Mouse (Mus musculus) gastrocnemius, adult 2 months (tissue): ENCODE measurements around the gene Efcab9. TPM values are rescaled to one million over a fixed set of nuclear protein-coding genes. Genes with fewer than 3 reads are reported as not detected.

Source experiments
- DNase-seq: peaks from one replicate; pipeline ENCODE4 v3.0.0; 2022
- H3K27ac ChIP-seq: fragments of 200-600 bp; 2 replicates; pipeline ENCODE4 v1.8.1; 2022; ENCODE audit warnings: mild to moderate bottlenecking
- H3K4me3 ChIP-seq: fragments of 200-600 bp; 2 replicates; pipeline ENCODE4 v1.8.1; 2022; ENCODE audit warnings: mild to moderate bottlenecking, moderate library complexity
- CTCF ChIP-seq: fragments of 200-600 bp; IDR thresholded peaks from 2 replicates; pipeline ENCODE4 v1.8.1; 2022; ENCODE audit warnings: antibody characterized with exemption, mild to moderate bottlenecking, moderate library complexity
- intact Hi-C: fragments of 180-260 bp; cut with DNase I; formaldehyde crosslinking; loops from one replicate; pipeline ENCODE4 v1.15.1; 2025
- total RNA-seq, 2 experiments: library from RNA; stranded (reverse); gene quantifications; 2 replicates each; pipeline ENCODE4 v1.2.3; 2021

Efcab9 gene
- total RNA-seq, 2 experiments from 2014 or later = 1.0 to 2.0 TPM

DNA sequence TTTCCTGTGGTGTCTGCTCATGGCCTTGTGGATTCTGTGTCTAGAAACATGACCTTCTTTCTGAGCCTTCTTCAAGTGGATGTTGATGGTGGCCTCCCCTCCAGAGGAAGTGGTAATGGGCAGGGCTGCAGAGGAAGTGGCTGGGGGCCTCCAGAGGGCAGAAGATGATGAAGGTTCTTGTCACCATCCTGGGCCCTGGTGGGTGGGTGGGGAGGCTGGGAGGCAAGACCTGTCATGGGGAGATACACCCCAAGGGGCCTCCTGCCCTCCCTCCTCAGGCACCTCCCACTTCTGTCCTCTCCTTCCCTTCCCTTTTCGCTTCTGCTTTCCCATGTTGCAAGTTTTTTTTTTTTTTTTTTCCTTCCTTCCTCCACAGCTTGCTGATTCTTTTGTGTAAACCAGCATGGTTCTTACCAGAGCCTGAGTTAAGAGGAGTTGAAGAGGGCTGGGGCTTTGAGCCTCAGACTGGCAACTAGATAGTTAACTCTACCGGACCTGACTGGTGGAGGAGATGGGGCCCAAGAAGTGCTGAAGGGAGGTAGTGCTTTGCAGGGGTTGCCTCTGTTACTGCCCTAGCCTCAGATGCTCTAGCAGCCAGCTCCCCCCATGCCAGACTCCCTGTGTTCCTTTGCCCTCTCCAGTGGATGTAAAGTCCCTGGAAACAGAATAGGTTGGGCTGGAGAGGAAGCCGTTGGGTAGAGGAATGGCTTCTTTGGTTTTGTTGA is 11.0 kb upstream of the Efcab9 start:
- no peak for DNase-seq
- no peak overlapping the region for H3K4me3 ChIP-seq
- no peak for TF ChIP-seq CTCF
- intact Hi-C loops = no loop called here
- H3K27ac ChIP-seq = peak overlapping the region; percentile 31; the same call in 1 of the 2 replicates

DNA sequence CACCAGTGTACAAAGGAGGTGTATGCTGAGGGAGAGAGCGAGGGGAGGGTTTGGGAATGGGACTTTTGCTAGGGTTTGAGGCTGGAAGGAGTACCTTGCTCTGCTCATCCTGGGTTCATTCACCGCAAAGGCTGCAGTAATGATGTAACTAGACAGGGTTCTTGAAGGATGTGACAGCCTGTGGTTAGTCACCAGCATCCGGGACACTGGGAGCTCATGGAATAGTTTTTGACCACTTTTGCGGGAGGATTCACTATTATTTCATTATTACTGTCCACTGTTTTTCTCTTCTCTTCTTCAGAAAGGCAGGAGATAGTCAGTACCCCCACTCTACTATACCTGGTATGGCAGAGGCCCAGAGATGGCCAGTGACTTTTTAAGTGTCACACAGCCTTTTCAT is 10.3 kb upstream of the Efcab9 start:
- TF ChIP-seq CTCF = no peak
- Histone ChIP-seq H3K4me3 (no peak overlapping the region), H3K27ac (peak overlapping the region; percentile 16; the same call in 1 of the 2 replicates)
- intact Hi-C loops = no loop called here
- DNase-seq = no peak

DNA sequence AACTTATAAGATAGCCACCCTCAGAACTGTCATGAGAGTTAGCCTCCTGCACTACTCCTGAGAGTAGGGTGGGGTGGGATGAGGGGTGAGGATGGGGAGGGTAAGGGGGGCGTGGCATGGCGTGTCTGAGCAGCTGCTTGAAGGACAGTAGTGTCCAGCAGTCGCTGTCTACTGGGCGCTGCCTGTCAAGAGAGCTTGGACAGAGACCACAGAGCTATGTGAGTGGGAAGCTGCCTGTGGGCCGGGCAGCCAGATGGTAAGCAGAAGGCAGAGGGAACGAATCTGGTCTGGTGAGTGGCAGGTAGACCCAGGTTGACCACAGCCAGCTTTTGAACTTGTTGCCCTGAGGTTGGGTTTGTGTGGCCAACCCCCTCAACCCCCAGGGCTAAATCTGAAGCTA is 8.6 kb upstream of the Efcab9 start:
- no peak overlapping the region for H3K4me3 ChIP-seq
- intact Hi-C loops = no loop called here
- DNase-seq = no peak
- TF ChIP-seq CTCF = no peak
- no peak overlapping the region for H3K27ac ChIP-seq

DNA sequence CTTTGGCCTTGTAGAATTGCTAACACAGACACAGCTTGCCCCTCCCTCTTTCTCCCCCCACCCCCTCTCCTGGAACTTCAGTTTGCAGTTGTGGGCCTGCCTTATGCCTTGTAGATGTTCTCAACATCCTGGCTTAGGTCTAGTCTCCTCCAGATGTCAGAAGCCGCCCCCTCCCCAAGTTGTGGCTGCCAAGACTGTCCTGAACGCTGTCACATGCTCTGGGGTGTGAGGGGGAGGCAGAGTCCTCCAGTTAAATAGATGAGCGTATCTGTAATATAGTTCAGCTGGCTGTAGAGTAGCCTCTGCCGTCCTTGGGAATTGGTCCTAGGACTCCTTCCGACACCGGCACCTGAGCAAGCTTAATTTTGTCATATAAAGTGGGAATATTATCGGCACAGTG is 7.8 kb upstream of the Efcab9 start:
- intact Hi-C loops = loop anchor here (10.0 kb wide), 1 partner anchor 165 kb away; no protein-coding TSS in a partner anchor

DNA sequence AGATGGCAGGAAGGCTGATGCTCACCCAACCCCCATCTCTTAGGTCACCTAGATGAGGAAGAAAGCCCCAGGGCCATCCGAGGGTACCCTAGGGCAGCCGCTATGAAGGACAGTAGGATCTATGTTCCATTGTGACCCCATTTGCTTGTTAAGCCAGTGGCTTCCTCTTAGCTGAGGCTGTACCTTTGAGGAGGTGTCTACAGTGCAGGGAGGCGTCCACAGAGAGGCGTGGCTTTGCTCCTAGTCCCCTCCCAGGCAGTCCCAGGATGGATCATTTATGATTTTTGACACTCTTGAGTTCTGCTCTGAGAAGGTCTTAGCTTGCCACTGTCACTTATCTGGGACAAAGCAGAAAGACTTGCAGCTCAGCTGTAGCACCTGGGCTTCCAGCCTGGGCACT is 7.0 kb upstream of the Efcab9 start:
- no peak for DNase-seq
- no peak for TF ChIP-seq CTCF
- intact Hi-C loops = loop anchor here (10.0 kb wide), 1 partner anchor 166 kb away; no protein-coding TSS in a partner anchor
- H3K27ac ChIP-seq = peak overlapping the region; percentile 66
- no peak overlapping the region for H3K4me3 ChIP-seq

More for the DNA sequence above, 7.8 kb upstream of the Efcab9 start:
- no peak for TF ChIP-seq CTCF
- Histone ChIP-seq H3K27ac (peak overlapping the region; percentile 66; the same call in 1 of the 2 replicates), H3K4me3 (no peak overlapping the region)
- no peak for DNase-seq

DNA sequence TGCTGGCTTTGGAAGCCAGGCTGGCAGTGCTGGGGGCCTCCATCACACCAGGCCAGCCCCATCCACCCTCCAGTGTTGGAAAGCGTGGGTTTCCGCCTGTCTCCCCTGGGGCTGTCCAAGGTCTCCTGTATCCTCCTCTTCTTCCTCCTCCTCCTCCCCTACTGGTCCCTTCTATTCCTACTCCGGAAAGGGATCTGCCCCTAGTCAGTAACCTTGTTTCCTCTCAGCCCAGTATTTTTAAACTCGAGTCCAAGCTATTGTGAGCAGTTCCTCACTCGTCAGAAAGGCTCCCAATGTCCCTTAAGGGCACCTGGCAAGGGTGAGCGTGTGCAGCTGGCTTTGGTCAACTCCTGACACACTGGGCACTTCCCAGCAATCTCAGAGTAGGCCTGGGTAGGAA is 6.6 kb upstream of the Efcab9 start:
- intact Hi-C loops = loop anchor here (10.0 kb wide), 1 partner anchor 166 kb away; no protein-coding TSS in a partner anchor
- no peak overlapping the region for H3K4me3 ChIP-seq
- peak overlapping the region; percentile 66 for H3K27ac ChIP-seq
- DNase-seq = no peak
- TF ChIP-seq CTCF = no peak

DNA sequence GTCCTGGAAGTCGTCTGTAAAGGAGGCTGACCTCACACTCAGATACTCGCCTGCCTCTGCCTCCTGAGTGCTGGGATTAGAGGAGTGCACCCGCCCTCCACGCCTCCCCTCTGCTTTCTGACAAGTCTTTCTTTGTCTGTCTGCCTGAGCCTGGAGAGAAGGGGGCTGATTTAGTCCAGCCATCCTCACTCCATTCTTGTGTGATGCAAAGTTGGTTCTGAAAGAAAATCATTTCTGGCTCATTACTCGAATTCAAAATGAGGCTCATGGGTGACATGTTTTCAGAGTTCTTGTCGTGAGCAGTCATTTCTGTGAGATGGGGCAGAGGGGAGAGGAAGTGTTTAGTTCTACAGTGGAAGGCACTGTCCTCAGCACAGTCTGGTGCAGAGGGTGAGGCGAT is 5.1 kb upstream of the Efcab9 start:
- intact Hi-C loops = loop anchor here (10.0 kb wide), 1 partner anchor 168 kb away; no protein-coding TSS in a partner anchor
- no peak for TF ChIP-seq CTCF
- H3K27ac ChIP-seq = peak overlapping the region; percentile 24; the same call in 1 of the 2 replicates
- H3K4me3 ChIP-seq = no peak overlapping the region
- no peak for DNase-seq

DNA sequence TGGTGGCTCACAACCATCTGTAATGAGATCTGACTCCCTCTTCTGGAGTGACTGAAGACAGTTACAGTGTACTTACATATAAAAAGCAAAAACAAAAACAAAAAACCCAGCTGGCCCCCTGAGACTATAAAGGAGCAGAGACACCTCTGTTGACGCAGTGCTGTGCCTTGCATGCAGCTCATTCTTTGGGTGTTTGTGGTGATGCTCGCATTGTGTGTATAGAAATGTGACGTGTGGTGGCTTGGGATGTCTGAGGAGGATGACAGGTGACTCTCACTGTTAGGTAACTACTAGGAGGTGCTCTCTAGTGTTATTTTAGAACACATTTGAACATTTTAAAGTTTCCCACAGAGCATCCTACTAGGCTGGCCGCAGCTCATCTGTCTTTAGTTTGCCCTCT is 3.8 kb upstream of the Efcab9 start:
- intact Hi-C loops = loop anchor here (10.0 kb wide), 1 partner anchor 169 kb away; no protein-coding TSS in a partner anchor
- DNase-seq = no peak
- H3K4me3 ChIP-seq = no peak overlapping the region
- TF ChIP-seq CTCF = no peak
- H3K27ac ChIP-seq = no peak overlapping the region

DNA sequence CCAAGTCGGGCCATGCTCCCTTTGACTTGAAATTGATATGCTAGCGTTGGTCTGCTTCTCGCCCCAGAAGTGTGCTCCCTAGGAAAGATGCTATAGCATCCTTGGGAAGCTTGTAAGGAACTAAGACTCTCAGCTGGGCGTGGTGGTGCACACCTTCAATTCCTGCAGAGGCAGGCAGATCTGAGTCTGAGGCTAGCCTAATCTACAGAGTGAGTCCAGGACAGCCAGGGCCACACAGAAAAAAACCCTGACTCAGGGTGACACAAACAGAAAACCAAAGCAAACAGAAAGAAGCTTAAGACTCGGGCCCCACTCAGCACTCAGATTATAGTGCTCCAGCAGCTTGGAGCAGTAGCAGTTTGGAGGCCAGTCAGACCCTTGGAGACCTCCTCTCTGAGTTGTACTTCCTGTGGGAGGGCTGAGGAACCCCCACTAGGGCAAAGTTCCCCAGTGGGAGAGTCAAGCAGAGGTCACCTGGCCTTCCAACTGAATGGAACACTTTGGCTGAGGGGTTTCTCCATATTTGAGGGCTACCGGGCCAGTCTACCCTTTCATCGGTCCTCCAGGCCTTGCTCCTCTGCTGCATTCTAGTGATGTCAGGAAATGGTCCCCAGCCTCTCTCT is 2.7 kb upstream of the Efcab9 start:
- DNase-seq = no peak
- TF ChIP-seq CTCF = no peak
- peak overlapping the region; percentile 96 for H3K4me3 ChIP-seq
- H3K27ac ChIP-seq = peak overlapping the region; percentile 90
- intact Hi-C loops = loop anchor here (5.0 to 10.0 kb wide), 3 partner anchors 53 to 170 kb away; no protein-coding TSS in a partner anchor

DNA sequence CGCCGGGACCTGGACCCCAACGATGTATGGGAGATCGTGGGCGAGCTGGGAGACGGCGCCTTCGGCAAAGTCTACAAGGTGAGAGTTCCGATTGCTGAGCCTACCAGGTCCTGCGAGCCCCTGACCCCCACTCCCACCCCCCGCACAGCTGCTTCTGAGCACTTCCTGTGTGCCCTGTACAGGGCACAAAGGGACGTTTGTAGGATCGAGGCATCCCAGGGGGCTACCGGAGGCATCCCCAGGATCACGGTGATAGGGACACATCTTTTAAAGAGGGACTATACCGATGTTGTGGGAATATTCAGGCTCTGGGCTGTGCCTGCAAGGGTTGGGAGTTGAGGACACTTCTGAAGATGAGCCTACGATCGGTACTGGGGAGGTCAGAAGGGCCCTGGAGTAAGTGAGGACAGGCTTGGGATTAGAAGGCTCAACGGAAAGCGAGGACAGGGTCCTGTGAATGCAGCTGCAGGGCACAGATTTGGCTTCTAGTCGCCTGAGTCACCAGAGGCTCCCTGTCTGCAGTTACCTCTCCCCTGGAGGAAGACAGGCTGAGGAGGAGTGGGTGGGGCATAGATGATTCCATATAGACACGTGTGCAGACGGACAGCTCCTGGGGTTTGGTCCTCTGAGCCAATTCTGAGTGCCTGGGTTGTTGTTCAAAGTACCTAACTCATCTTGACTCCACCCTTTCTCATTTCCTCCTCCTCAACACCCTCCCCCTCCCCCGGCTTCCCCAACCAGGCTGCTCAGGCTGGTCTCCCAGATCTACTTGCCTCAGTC is 1.8 kb upstream of the Efcab9 start:
- no peak for DNase-seq
- peak overlapping the region; percentile 90 for H3K27ac ChIP-seq
- intact Hi-C loops = loop anchor here (5.0 to 10.0 kb wide), 3 partner anchors 54 to 171 kb away; no protein-coding TSS in a partner anchor

DNA sequence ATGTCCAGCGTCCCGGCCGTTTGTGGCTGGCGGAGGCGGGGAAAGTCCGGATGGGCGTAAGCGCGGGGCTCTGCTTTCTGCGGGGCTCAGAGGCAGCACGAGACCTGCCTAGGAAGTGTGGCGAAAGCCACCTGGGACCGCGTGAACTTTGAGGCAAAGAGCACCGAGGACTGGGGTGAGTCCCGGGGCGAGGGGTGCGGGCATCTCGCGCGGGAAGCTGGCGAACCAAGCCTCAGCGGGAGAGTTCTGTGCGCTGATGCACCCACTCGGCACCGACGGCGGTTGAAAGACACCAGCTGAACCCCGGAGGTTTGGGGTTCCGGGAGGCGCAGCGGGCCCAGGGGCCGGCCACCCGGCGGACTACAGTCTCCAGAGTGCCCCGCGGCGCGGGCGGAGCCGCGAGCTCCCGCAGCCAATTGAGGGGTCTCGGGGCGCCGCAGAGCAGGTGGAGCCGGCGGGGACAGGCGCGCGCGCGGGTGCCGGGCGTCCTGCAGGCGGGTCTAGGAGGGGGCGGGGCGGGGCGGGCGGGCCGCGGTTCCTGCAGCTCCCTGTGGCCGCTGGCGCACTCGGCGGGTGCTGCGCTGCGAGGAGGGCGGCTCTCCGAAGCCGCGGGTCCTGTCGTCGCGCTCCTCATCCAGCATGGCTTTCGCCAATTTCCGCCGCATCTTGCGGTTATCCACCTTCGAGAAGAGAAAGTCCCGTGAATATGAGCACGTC is 1.0 kb upstream of the Efcab9 start, which contains the start of gene Stk10:
Gene Stk10, plus strand, starts transcription at position 541 of the 717 bp plus-strand sequence.
- TF ChIP-seq CTCF = 0 out of 2 replicates have a peak, but pooled peaks have one; percentile 9
- peak within 1 kb of the TSS; percentile 90 for H3K27ac ChIP-seq
- peak; percentile 97 for DNase-seq
- peak within 1 kb of the TSS; percentile 96 for H3K4me3 ChIP-seq
- intact Hi-C loops = loop anchor here (5.0 to 10.0 kb wide), 3 partner anchors 54 to 172 kb away; no protein-coding TSS in a partner anchor

More for the DNA sequence above, 1.8 kb upstream of the Efcab9 start:
- TF ChIP-seq CTCF = no peak
- H3K4me3 ChIP-seq = peak overlapping the region; percentile 96
